Mouse (Mus musculus) mouse embryonic stem cell (cell line): ENCODE measurements around the gene Col5a1.

Source experiments
- in situ Hi-C, 2 experiments: fragments of 300-500 bp; cut with MboI; formaldehyde crosslinking; loops; 1 replicate in 1 of 2; 3 replicates in 1 of 2; pipeline ENCODE4 v1.14.3; 2019 to 2020; ENCODE audit warnings: low sequenced_read_pairs in 2 of 2, low pct_unique_long_range_greater_than_20kb in 1 of 2, mixed read lengths in 1 of 2; ENCODE audit not compliant: unreplicated experiment in 1 of 2

The Col5a1 gene

GRCm38 (mm10) chr2:27947252-27947651, 61.0 kb downstream of the Col5a1 start:
- in situ Hi-C loops = no loop called here

GRCm38 (mm10) chr2:27947917-27948316, 61.7 kb downstream of the Col5a1 start:
- in situ Hi-C loops = no loop called here

- in situ Hi-C loops = no loop called here
Observed at GRCm38 (mm10) chr2:27953866-27954265, 67.6 kb downstream of the Col5a1 start.

- in situ Hi-C loops = no loop called here
Observed at GRCm38 (mm10) chr2:27954924-27955323, 68.7 kb downstream of the Col5a1 start.

- in situ Hi-C loops = no loop called here
Observed at GRCm38 (mm10) chr2:27956751-27957150, 70.5 kb downstream of the Col5a1 start.

- in situ Hi-C loops = no loop called here
Observed at GRCm38 (mm10) chr2:27957184-27957583, 71.0 kb downstream of the Col5a1 start.

GRCm38 (mm10) chr2:27959275-27959674, 73.0 kb downstream of the Col5a1 start:
- in situ Hi-C loops = no loop called here

GRCm38 (mm10) chr2:27961190-27961589, 75.0 kb downstream of the Col5a1 start:
- in situ Hi-C loops = loop anchor here in 1 of 2 experiments (10.0 kb wide), 1 partner anchor 186 kb away; no protein-coding TSS in a partner anchor

GRCm38 (mm10) chr2:27962406-27962805, 76.2 kb downstream of the Col5a1 start:
- in situ Hi-C loops = loop anchor here in 1 of 2 experiments (10.0 kb wide), 1 partner anchor 188 kb away; no protein-coding TSS in a partner anchor

GRCm38 (mm10) chr2:27969158-27969557, 82.9 kb downstream of the Col5a1 start:
- in situ Hi-C loops = loop anchor here in 1 of 2 experiments (10.0 kb wide), 1 partner anchor 194 kb away; no protein-coding TSS in a partner anchor

- in situ Hi-C loops = loop anchor here in 1 of 2 experiments (10.0 kb wide), 1 partner anchor 419 kb away; no protein-coding TSS in a partner anchor
Observed at GRCm38 (mm10) chr2:27973840-27974239, 87.6 kb downstream of the Col5a1 start.

- in situ Hi-C loops = loop anchor here in 1 of 2 experiments (10.0 kb wide), 1 partner anchor 421 kb away; no protein-coding TSS in a partner anchor
Observed at GRCm38 (mm10) chr2:27975786-27976185, 89.6 kb downstream of the Col5a1 start.

- in situ Hi-C loops = loop anchor here in 1 of 2 experiments (10.0 kb wide), 1 partner anchor 422 kb away; no protein-coding TSS in a partner anchor
Observed at GRCm38 (mm10) chr2:27976512-27976911, 90.3 kb downstream of the Col5a1 start.

GRCm38 (mm10) chr2:27981066-27981465, 94.8 kb downstream of the Col5a1 start:
- in situ Hi-C loops = loop anchor here in 1 of 2 experiments (10.0 kb wide), 1 partner anchor 206 kb away; no protein-coding TSS in a partner anchor

- in situ Hi-C loops = loop anchor here in 1 of 2 experiments (10.0 kb wide), 1 partner anchor 207 kb away; no protein-coding TSS in a partner anchor
Observed at GRCm38 (mm10) chr2:27981621-27982535, 95.7 kb downstream of the Col5a1 start.

GRCm38 (mm10) chr2:27983093-27983492, 96.9 kb downstream of the Col5a1 start:
- in situ Hi-C loops = loop anchor here in 1 of 2 experiments (10.0 kb wide), 1 partner anchor 208 kb away; no protein-coding TSS in a partner anchor

- in situ Hi-C loops = loop anchor here in 1 of 2 experiments (10.0 kb wide), 1 partner anchor 209 kb away; no protein-coding TSS in a partner anchor
Observed at GRCm38 (mm10) chr2:27983884-27984283, 97.7 kb downstream of the Col5a1 start.

GRCm38 (mm10) chr2:27986751-27987150, 100.5 kb downstream of the Col5a1 start:
- in situ Hi-C loops = loop anchor here in 1 of 2 experiments (10.0 kb wide), 1 partner anchor 212 kb away; no protein-coding TSS in a partner anchor
